Mouse (Mus musculus) right cerebral cortex, postnatal 4 days (tissue): Measurements from ENCODE around the gene Pfkl.
"Not testable (repeated sequence)": the region's sequence is repeated elsewhere in the genome, so short reads cannot be mapped to it uniquely, and the experiment has no call there.

Experiments
- DNase-seq: peaks from one replicate; pipeline ENCODE4 v3.0.0-alpha.2; 2022

Pfkl gene

GRCm38 (mm10) chr10:78011116-78011515 is 1.2 kb upstream of the Pfkl start:
- DNase-seq = not testable (repeated sequence)

GRCm38 (mm10) chr10:78010335-78010734 is 452 bp upstream of the Pfkl start:
- no peak for DNase-seq

- DNase-seq = peak; percentile 95
Observed at GRCm38 (mm10) chr10:78009184-78009944, 519 bp downstream of the Pfkl start.

GRCm38 (mm10) chr10:78008169-78008568 is 1.7 kb downstream of the Pfkl start:
- no peak for DNase-seq

GRCm38 (mm10) chr10:78007203-78007602 is 2.7 kb downstream of the Pfkl start:
- no peak for DNase-seq

GRCm38 (mm10) chr10:78005791-78006438 is 4.0 kb downstream of the Pfkl start:
- no peak for DNase-seq

- DNase-seq = no peak
Observed at GRCm38 (mm10) chr10:78004479-78005100, 5.3 kb downstream of the Pfkl start.

GRCm38 (mm10) chr10:78002316-78002715 is 7.6 kb downstream of the Pfkl start:
- DNase-seq = no peak

GRCm38 (mm10) chr10:78001796-78002195 is 8.1 kb downstream of the Pfkl start:
- no peak for DNase-seq

GRCm38 (mm10) chr10:78000200-78000599 is 9.7 kb downstream of the Pfkl start:
- no peak for DNase-seq

- no peak for DNase-seq
Observed at GRCm38 (mm10) chr10:77995639-77996038, 14.2 kb downstream of the Pfkl start.

- no peak for DNase-seq
Observed at GRCm38 (mm10) chr10:77985775-77986174, 24.1 kb downstream of the Pfkl start.

- peak; percentile 72 for DNase-seq
Observed at GRCm38 (mm10) chr10:77984660-77985059, 25.2 kb downstream of the Pfkl start.

- peak; percentile 100 for DNase-seq
Observed at GRCm38 (mm10) chr10:77978351-77979350, 31.2 kb downstream of the Pfkl start, which contains the start of gene 1810043G02Rik. Gene 1810043G02Rik (plus strand): TSS chr10:77978524.

- DNase-seq = no peak
Observed at GRCm38 (mm10) chr10:77976458-77977150, 33.3 kb downstream of the Pfkl start.

GRCm38 (mm10) chr10:77975653-77976052 is 34.2 kb downstream of the Pfkl start:
- DNase-seq = no peak

- DNase-seq = no peak
Observed at GRCm38 (mm10) chr10:77974811-77975210, 35.1 kb downstream of the Pfkl start.

- no peak for DNase-seq
Observed at GRCm38 (mm10) chr10:77974323-77974722, 35.6 kb downstream of the Pfkl start.

- DNase-seq = no peak
Observed at GRCm38 (mm10) chr10:77971709-77972553, 38.0 kb downstream of the Pfkl start.

GRCm38 (mm10) chr10:77971191-77971590 is 38.7 kb downstream of the Pfkl start:
- no peak for DNase-seq

- no peak for DNase-seq
Observed at GRCm38 (mm10) chr10:77970481-77970880, 39.4 kb downstream of the Pfkl start, which contains the start of gene Trpm2. Gene Trpm2 (minus strand): TSS chr10:77970563.
